Mouse (Mus musculus): ENCODE measurements around the gene Khnyn.

The Khnyn gene

GRCm38 (mm10) chr14:55873242-55873713 is 11.5 kb upstream of the Khnyn start:
- DNase-seq (ENCODE audit: low spot score in 2 of 2) = no peak

GRCm38 (mm10) chr14:55873714-55874683 is 10.7 kb upstream of the Khnyn start:
- peak in 1 of 2 experiments; percentile 77 for DNase-seq (ENCODE audit: low spot score in 2 of 2)

- DNase-seq (ENCODE audit: low spot score in 2 of 2) = no peak
Measured at GRCm38 (mm10) chr14:55877469-55878315, 7.1 kb upstream of the Khnyn start.

- no peak for DNase-seq (ENCODE audit: low spot score in 2 of 2)
Measured at GRCm38 (mm10) chr14:55878316-55878940, 6.3 kb upstream of the Khnyn start.

GRCm38 (mm10) chr14:55879623-55880022 is 5.1 kb upstream of the Khnyn start:
- peak in 1 of 2 experiments; percentile 85 for DNase-seq (ENCODE audit: low spot score in 2 of 2)

DNA sequence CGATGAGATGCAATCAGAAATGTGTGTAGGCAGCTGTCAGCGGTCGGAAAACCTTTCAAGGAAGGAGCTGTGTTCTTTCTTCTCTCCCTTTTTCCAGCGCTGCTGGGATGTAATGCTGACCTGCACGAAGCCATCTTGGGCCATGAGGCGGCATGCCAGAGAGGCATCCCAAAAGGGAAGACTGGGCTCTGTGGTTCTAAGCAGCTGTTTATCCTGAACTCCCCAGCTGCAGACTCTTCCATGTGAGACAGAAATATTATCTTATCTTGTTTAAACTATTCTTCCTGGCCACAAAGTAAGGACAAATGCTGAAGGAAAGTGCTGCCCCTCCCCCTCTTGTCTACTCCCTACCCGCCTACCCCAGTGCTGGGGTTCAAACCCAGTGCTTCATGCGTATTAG is 3.8 kb upstream of the Khnyn start:
- DNase-seq (ENCODE audit: low spot score in 2 of 2) = no peak

DNA sequence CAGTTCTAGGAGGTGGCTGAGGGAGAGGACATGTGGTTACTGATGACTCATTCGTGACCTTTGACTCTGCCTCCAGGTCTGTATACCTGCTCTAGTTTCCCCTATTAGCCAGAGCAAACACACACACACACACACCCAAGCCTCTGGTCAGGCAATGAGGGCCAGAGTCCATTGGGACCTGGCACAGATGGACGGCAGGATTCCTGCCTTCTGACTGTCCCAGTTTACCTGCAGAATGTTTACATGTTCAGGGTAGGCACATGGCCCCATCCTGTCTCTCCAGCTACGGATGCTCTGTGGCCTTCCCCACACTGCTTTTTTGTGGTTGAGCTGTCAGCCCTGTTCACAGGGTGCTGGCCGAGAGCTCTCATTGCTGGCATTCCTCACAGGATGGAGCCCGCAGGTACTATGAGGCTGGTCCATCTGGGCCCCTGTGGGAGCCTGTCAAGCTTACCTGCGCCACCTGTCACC is 2.5 kb upstream of the Khnyn start:
- no peak for DNase-seq (ENCODE audit: low spot score in 2 of 2)

DNA sequence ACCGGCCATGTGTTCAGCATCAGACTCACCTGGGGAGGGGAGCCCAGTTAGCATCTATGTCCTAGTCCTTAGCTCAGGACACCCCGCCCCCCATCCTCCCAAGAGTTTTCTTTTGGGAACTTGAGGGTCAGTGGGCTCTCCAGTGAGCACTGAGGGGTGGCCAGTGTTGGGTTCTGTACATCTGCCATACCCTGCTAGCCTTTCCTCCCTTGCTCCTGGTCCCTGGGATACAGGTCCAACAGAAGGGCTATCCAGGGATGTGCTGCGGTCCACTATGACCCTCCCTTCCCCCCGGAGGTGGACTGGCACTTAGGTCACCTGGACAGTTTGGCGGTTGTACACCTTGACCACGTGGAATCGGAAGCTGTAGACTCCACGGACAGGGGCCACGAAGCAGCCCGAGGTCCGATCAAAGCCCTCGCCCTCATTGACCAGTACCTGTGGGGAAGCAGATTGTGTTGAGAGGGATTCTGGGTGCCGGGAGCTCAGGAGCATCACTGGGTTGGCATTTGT is 1.5 kb upstream of the Khnyn start:
- DNase-seq (ENCODE audit: low spot score in 2 of 2) = no peak

GRCm38 (mm10) chr14:55883663-55884062 is 1.1 kb upstream of the Khnyn start:
- DNase-seq (ENCODE audit: low spot score in 2 of 2) = no peak

DNA sequence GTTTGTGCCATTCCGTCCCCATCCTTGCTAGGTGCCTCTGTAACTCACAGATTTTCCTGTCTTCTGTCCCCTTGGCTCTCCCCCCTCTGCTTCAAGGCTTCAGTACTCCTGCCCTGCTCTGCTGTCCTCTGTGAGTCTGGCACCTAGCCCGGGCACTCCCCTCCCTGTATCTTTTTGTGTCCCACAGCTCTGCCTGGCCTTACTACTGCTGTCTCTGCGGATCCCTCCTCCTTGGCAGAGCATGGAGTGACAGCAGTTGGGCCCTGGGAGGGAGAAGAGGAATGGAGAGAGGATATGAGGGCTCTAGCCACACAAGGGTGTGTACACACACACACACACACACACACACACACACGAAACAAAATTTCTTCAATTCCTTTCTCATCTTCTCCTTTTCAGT is 581 bp upstream of the Khnyn start, which contains the start of gene Cbln3:
Gene Cbln3 (minus strand): TSS at position 227 of the 400 bp plus-strand sequence.
- no peak for DNase-seq (ENCODE audit: low spot score in 2 of 2)

DNA sequence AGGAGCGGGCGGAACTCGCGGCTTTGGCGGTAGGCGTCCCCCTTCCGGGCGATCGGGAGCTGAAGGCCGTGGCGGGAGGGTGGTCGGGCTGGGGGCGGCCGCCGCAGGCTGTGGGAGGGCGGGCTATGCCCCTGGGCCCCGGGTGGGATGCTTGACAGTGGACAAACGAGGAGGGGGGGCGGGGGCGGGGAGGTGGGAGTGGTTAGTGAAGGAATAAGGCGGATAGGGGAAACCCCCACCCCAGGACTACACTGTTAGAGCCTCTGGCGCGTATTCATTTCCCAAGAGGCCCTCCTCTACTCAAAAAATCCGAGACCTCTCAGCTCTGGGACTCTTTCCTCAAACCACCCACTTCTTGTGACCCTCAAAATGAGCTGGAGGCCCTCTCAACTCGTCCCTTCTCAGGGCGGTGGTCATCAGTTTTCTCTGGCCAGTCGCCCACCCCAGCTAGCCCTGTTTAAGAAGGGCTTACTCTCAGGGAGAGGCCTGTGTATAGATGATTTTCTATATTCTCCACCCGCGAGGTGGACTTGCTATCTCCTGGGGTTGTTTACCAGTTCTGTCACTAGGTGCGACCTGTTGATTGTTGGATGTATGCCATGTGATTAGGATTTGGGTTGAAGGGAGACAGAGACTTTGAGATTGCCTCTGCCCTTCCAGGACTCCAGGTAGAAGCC is 505 bp downstream of the Khnyn start:
- DNase-seq (ENCODE audit: low spot score in 2 of 2) = no peak

GRCm38 (mm10) chr14:55885791-55886271 is 1.1 kb downstream of the Khnyn start:
- DNase-seq (ENCODE audit: low spot score in 2 of 2) = peak in 1 of 2 experiments; percentile 50

DNA sequence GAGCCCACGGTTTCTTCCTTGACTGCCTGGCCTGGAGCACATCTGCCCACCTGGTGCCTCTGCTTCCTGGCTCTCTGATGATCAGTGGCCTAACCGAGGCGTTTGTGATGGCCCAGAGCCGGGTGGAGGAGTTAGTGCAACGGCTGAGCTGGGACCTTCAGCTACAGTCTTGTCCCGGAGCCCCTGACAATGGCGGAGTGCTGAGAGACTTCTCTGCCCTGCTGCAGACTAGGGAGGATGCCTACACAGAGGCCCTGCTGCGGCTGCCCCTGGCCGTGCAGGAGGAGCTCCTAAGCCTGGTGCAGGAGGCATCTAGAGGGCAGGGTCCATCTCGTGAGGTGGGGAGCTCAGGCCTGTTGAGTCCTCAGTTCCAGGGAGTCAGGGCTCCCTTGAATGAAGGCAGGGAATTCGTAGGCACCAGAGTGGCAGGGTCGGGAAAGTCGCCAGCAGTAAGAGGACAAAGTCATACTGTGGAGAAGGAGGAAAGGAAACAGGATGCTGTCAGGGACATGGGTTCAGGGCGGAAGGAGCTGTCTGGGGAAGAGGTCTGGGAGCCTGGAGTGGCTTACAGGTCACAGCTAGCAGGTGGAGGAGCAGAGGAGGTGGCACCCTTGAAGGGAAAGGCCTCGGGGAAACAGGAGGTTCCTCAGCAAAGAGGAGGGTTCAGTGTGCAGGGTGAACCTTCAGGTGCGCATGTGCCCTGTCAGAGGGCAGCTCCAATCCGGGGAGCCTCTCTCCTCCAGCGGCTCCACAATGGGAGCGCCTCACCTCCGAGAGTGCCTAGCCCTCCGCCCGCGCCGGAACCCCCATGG is 2.0 kb downstream of the Khnyn start:
- no peak for DNase-seq (ENCODE audit: low spot score in 2 of 2)

GRCm38 (mm10) chr14:55897671-55898070 is 12.9 kb downstream of the Khnyn start:
- no peak for DNase-seq (ENCODE audit: low spot score in 2 of 2)

DNA sequence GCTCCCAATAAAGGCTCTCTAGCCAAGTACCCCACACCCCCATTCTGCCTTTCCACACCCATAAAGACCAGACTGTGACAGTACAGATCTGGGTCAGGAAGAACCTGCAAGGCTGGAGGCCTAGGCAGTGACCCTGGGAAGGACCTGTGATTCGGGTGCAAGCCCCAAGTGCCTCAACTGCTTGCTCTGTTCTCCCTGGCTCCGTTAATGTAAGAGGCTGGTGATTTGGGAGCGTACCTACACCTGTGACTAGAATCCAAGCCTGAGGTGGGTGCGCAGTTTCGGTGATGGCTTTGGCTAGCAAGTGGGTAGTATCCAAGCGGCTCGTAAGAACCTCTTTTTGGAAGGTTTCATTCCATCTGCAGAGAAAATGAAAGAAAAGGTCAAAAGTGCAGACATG is 14.2 kb downstream of the Khnyn start:
- DNase-seq (ENCODE audit: low spot score in 2 of 2) = no peak

GRCm38 (mm10) chr14:55899701-55900413 is 15.1 kb downstream of the Khnyn start, which contains the start of gene Sdr39u1:
Sdr39u1 (minus strand) TSS chr14:55900293.
- DNase-seq (ENCODE audit: low spot score in 2 of 2) = peak; percentile 80 to 88

- no peak for DNase-seq (ENCODE audit: low spot score in 2 of 2)
Measured at GRCm38 (mm10) chr14:55900414-55900755, 15.6 kb downstream of the Khnyn start.

DNA sequence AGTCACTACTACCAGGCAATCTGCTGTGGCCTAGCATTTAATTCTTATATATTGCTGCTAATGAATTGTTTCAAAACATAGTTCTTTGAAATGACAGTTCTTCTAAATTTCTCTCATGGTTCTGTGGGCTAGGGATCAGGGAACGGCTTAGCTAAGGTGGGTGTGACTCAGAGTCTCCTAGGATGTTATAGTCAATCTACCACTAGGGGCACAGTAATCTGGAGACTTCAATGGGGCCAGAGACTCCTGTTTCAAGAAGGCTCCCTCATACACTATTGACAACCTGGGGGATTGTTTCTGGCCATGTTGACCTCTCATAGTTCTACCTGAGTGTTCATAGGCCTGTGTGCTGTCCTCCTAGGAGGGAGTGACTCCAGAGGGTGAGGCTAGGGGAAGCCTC is 20.8 kb downstream of the Khnyn start:
- no peak for DNase-seq (ENCODE audit: low spot score in 2 of 2)

DNA sequence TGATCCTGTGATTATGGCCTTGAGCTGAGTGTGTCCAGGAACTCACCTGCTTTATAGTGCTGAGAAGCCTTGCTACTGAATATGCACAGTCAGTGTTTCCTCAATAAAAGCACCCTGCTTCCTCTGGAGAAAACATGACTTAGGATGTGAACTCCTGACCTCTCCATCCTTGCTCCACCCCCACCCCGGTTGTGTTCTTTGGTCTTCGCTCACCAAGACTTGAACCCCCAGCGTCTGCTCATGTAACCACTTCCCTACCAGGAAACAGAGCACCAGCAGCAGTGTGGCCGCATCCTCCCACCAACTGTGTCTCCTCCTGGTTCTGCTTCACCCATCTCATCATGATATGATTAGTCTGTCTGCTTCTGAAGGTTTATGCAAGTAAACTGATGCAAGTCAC is 28.7 kb downstream of the Khnyn start:
- no peak for DNase-seq (ENCODE audit: low spot score in 2 of 2)

Data from left cerebral cortex, adult 9 months (tissue).